Mouse (Mus musculus): ENCODE results near the gene Vmn1r199.
"Not testable (repeated sequence)": the region's sequence is repeated elsewhere in the genome, so short reads cannot be mapped to it uniquely, and the experiment has no call there.

The Vmn1r199 gene

DNA sequence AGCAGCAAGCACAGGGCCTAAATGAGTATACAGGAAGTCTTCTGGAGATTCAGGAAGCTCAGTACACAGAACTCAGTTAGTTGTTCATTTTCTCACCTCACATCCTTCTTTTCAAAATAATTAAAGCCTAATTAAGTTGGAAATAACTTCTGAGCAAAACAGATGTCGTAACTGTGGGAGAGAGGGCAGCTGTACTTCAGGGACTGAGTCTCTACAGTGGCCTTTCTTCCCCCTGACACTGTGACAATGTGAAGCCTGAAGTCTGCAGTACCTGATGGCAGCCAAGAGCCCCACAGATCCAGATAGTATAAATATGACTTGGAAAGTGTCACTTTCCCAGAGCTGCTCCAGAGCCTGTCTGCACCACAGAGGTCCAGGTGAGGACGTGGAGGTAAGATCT is at the start of gene Vmn1r199:
Gene Vmn1r199, plus strand, starts transcription at position 301 of the 400 bp plus-strand sequence.
- in situ Hi-C loops (cut with MboI, MseI) = no loop called here

DNA sequence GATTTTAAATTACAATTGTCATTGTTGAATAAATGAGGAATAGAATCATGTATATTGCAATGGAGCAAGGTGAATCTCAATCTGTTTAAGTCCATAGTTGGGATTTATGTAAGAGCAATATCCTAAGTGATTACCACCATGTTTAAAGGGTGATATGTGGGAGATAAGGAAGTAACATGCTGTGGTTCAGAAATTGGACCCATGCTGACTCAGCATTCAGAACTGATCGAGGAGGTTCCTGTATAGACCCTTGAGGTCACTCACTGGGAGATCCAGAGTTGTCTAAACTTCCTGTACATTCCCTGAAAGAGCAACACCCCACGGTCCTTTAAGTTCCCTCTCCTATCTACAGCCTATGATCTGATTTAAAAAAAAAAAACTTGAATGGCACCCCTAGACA is 46.3 kb upstream of the Vmn1r199 start:
- in situ Hi-C loops (cut with MboI, MseI) = no loop called here

DNA sequence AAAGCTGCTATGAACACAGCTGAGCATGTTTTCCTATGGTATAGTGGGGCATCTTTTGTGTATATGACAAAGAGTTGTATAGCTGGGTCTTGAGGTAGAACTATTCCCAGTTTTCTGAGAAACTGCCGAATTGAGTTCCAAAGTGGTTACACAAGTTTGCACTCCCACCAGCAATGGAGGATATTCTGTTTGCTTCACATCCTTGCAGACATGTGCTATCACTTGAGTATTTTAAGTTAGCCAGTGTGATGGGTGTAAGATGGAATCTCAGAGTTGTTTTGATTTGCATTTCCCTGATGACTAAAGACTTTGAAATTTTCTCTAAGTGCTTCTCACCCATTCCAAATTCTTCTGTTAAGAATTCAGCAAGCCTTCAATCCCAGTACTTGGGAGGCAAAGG is 44.1 kb upstream of the Vmn1r199 start:
- in situ Hi-C loops (cut with MboI, MseI) = no loop called here

DNA sequence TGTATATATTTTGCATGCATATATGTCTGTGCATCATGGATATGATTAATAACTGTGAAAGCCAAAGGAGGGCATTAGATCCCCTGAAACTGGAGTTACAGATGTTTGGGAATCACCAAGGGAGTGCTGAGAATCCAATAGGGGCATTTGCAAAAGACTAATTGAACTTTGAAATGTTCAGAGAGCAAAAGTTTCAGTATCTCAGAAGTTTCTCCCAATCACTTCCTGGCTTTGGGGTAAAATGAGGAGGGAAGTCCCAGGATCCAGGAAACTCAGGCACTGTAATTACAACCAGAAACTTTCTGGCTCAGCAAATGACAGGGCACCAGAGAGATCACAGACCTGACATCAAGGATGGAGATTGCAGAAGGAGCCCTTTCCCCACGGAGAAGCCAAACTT is 29.6 kb upstream of the Vmn1r199 start, which contains the start of gene Vmn1r198:
Gene Vmn1r198, plus strand, starts transcription at position 301 of the 400 bp plus-strand sequence.
- in situ Hi-C loops (cut with MboI, MseI) = loop anchor here (25.0 kb wide), 1 partner anchor 1037 kb away; no protein-coding TSS in a partner anchor

DNA sequence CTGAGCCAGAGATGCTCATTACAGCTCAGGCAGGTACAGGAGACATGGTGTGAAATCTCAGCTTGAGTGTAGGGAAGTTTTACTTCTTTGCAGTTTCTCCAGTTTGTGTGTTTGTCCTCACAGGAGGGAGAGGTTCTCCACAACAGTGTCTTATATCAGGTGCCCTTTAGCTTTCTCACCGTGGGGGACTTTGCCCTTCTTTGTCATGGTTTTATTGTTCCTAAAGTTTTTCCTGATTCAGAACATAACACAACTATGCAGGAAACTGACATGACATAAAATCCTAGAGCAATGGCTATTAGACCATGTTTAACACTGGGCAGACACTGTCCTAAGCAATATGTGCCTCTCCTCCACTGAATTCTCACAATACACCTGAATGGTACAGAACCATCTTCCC is 28.8 kb upstream of the Vmn1r199 start:
- in situ Hi-C loops (cut with MboI, MseI) = loop anchor here (25.0 kb wide), 1 partner anchor 1036 kb away; no protein-coding TSS in a partner anchor

DNA sequence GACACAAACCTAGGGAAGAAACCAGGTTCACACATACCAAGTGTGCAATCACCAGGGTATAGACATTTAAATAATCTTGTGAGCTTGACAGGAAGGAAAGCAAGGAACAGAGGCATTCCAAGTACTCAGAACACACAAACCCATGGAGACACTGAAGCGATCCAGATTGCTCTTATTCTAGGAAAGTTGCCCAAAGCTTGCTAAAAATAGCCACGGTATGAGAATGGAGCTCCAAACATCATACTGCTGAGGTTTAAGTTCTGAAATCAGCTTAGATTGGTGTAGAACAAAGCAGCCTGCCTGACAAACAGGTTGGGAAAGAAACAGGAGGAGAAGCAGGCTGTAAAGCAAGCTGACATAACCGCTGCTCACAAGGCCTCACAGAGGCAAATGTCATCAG is 1.5 kb downstream of the Vmn1r199 start:
- in situ Hi-C loops (cut with MboI, MseI) = not testable (repeated sequence)

DNA sequence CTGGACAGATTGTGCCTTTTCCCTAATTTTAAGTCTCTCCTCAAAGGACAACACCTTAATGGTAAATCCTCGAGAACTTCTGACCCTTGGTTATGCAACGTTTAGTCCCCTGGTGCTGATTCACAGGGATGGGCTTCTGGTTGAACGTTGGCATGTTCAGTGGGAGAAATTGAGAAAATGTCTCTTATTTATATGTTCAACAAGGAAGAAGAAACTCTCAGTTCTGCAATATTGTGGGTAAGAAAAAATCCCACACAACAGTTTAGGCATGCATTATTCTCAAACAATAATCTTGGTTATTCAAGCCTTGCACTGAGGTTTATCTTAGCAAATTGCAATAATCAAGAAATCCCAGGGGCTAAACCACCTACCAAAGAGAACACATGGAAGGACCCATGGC is 3.8 kb downstream of the Vmn1r199 start:
- in situ Hi-C loops (cut with MboI, MseI) = no loop called here

DNA sequence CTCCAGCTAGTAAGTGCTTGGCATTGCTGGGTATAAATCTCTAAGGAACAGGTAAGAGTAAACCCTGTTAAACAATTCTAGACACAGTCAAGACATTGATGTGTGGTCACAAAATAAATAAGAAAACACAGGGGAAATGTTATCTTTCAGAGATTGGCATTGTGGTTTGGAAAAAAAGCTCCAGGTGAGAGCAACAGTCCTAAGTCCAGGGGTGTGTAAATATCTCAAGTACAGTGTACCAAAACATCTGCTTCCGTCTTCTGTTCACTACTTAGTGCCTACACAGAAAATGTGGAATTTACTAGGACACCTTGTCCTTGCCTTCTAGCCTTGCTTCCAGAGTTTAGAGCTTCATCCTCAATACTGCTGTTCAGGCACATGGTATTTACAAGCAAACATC is 7.4 kb downstream of the Vmn1r199 start:
- in situ Hi-C loops (cut with MboI, MseI) = no loop called here

DNA sequence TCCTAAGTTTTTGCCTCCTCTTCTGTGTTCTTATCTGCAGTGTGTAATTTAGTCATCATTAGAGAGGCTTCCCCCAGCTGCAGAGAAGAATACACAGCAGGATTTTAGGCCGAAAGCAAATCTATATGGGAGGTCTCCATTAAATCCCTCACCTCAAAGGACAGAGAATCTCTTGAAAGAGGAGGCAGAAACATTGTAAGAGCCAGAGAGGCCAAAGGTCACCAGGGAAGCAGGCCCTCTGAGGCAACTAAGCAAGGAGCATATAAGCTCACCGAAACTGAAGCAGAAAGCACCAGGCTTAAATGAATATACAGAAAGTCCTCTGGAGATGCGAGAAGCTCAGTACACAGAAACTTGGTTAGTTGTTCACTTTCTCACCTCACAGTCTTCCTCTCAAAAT is 10.5 kb downstream of the Vmn1r199 start, which contains the start of gene Vmn1r200:
Gene Vmn1r200, plus strand, starts transcription at position 301 of the 400 bp plus-strand sequence.
- in situ Hi-C loops (cut with MboI, MseI) = no loop called here

DNA sequence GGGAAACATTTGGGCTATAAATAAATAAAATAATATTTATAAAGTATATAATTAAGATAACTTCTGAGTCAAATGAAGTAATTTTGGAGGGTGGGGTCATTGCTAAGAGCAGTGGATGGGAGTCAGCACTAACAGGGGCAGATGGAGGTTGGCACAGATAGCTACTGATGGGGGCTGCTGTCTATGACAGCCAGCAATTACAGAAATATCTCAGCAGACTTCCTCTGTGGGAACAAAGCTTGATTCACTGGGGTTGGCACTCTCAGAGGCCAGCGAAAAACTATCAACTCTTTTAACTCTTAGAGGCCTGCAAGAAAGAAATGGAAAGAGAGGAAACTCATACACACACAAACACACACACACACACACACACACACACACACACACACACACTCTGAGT is 23.4 kb downstream of the Vmn1r199 start:
- in situ Hi-C loops (cut with MboI, MseI) = no loop called here
